Mouse (Mus musculus): Measurements from ENCODE around the gene Olfr119. TPM values are rescaled to one million over a fixed set of nuclear protein-coding genes. Genes with fewer than 3 reads are reported as not detected.
"Not testable (repeated sequence)": the region's sequence is repeated elsewhere in the genome, so short reads cannot be mapped to it uniquely, and the experiment has no call there.

Olfr119 gene
- not detected for total RNA-seq (2021)

DNA sequence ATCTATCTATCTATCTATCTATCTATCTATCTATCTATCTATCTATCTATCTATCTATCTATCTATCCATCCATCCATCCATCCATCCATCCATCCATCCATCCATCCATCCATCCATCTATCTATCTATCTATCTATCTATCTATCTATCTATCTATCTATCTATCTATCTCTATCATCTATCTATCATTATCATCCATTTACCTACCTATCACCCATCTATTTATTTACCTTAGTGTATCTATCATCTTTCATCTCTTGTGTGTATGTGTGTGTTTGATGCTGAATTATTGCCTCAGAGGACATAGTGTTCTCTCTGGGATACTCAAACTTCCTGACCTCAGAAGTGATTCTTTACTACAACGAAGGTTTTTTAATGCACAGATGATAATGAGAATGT lies at the start of gene Olfr119:
TSS of gene Olfr119 (plus strand) at position 301 of the 400 bp plus-strand sequence.
- DNase-seq; intact Hi-C loops (cut with DNase I): not testable (repeated sequence)

DNA sequence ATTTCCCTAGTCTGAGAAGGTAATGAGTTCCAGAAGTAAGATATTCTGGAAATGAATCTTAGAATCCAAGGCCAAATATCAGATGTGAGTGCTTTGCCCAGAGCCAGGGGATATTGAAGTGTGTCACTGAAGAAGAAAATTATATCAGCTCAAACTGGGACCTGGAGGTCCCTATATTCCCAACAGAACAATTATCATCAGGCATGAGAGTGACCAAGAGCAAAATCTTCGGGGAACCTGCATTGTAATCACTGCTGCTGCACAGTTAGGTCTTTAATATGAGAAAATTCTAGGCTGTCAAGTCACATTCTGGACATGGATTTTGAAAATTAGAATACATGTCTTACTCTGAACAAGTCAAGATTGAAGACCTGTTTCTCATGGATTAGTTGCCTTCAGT lies 32.7 kb upstream of the Olfr119 start, which contains the start of gene Olfr117:
TSS of gene Olfr117 (minus strand) at position 101 of the 400 bp plus-strand sequence.
- intact Hi-C loops (cut with DNase I) = no loop called here
- no peak for DNase-seq

DNA sequence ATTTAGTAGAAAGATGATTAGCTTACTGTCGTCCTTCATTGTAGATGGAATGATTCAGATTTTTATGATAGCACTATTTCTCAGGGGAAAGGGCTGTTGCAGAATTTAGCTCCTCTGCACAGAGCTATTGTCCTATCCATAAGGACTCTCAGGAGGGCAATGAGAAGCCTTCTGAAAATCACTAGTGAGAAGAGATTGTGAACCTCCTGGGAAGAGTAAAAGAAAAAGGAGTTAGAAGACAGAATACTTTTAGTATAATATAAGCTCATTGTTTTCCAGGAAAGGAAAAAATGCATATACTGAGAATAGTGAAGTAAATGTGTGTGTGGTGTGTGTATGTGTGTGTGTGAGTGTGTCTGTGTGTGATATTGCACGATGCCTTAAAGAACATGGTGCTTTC lies 29.7 kb upstream of the Olfr119 start, which contains the start of gene Olfr118:
TSS of gene Olfr118 (plus strand) at position 301 of the 400 bp plus-strand sequence.
- intact Hi-C loops (cut with DNase I) = no loop called here
- DNase-seq = no peak

DNA sequence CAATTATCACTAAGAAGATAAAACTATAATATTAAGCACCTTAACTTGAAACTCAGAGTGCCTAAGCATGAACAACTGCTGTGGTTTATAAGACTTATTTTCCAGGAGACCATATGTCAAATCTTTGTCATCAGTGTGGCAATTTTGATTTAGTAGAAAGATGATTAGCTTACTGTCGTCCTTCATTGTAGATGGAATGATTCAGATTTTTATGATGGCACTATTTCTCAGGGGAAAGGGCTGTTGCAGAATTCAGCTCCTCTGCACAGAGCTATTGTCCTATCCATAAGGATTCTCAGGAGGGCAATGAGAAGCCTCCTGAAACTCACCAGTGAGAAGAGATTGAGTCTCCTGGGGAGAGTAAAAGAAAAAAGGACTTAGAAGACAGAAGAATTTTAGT lies 25.1 kb downstream of the Olfr119 start, which contains the start of gene Olfr120:
TSS of gene Olfr120 (plus strand) at position 301 of the 400 bp plus-strand sequence.
- intact Hi-C loops (cut with DNase I) = no loop called here
- DNase-seq = no peak

DNA sequence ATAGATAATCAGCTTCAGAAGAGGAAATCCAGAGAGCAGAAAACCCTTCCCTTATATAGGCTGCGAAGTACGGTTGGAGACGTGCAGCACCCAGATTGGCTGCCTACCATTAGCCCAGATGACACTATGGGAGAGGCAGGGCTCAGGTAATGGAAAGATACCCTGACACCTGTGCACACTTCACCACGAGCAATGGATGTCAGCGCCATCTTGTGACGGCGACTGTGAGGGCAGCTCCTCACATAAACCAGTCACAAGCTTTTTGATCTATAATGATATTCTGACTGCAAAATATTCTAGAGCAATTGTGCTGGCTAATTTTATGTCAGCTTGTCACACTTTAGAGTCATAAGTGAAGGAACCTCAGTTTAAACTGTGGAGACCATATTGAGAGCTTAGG lies 41.7 kb downstream of the Olfr119 start:
- intact Hi-C loops (cut with DNase I) = no loop called here
- no peak for DNase-seq

Other genes with a start within 250 kb of the Olfr119 start
- gene Olfr109, start 237.6 kb upstream of the Olfr119 start, total RNA-seq (2021) = not detected
- gene H2-M2, start 213.0 kb upstream of the Olfr119 start, total RNA-seq (2021) = not detected
- not detected for gene Olfr110, start 204.1 kb upstream of the Olfr119 start, total RNA-seq (2021)
- under 1 TPM in 1 of 2 experiments, not detected in 1; 0.18 TPM for gene Olfr111, start 188.5 kb upstream of the Olfr119 start, total RNA-seq (2021)
- not detected for gene Olfr112, start 127.1 kb upstream of the Olfr119 start, total RNA-seq (2021)
- not detected for gene Olfr113, start 118.9 kb upstream of the Olfr119 start, total RNA-seq (2021)
- gene Olfr114, start 103.8 kb upstream of the Olfr119 start, total RNA-seq (2021) = not detected
- not detected for gene Olfr115, start 69.5 kb upstream of the Olfr119 start, total RNA-seq (2021)
- gene Olfr116, start 69.4 kb upstream of the Olfr119 start, total RNA-seq (2021) = not detected
- not detected for gene Olfr117, start 32.8 kb upstream of the Olfr119 start, total RNA-seq (2021)
- gene Olfr118, start 29.6 kb upstream of the Olfr119 start, total RNA-seq (2021) = not detected
- not detected for gene Olfr120, start 25.2 kb downstream of the Olfr119 start, total RNA-seq (2021)
- gene Olfr121, start 52.3 kb downstream of the Olfr119 start, total RNA-seq (2021) = not detected
- gene Olfr122, start 72.0 kb downstream of the Olfr119 start, total RNA-seq (2021) = not detected
- gene Olfr123, start 97.0 kb downstream of the Olfr119 start, total RNA-seq (2021) = not detected
- gene Olfr124, start 103.3 kb downstream of the Olfr119 start, total RNA-seq (2021) = not detected
- gene Olfr125, start 136.4 kb downstream of the Olfr119 start, total RNA-seq (2021) = not detected
- not detected for gene Olfr126, start 150.9 kb downstream of the Olfr119 start, total RNA-seq (2021)
- gene Olfr127, start 203.9 kb downstream of the Olfr119 start, total RNA-seq (2021) = not detected
- not detected for gene Olfr128, start 224.0 kb downstream of the Olfr119 start, total RNA-seq (2021)

Data from left cerebral cortex, postnatal 4 days (tissue).